Mouse (Mus musculus) liver, embryonic 11.5 days (tissue): ENCODE measurements around the gene Agap1. TPM values are rescaled to one million over a fixed set of nuclear protein-coding genes. Genes with fewer than 3 reads are reported as not detected.

Experiments used
- ATAC-seq: fragments of 200-750 bp; cut with Nextera tagmentation; replicated peaks from 2 replicates; pipeline ENCODE4 v1.8.0; 2017; ENCODE audit warnings: moderate number of reproducible peaks, mild to moderate bottlenecking, moderate TSS enrichment, moderate library complexity; ENCODE audit not compliant: low FRiP score
- DNase-seq: peaks from one replicate; pipeline ENCODE4 v3.0.0-alpha.2; 2017; ENCODE audit warnings: low spot score
- H3K27ac ChIP-seq: fragments of 300-500 bp; sonication (generic); 2 replicates; pipeline ENCODE4 v1.5.1; 2014; ENCODE audit warnings: mild to moderate bottlenecking, low read depth, low read length, control low read depth
- H3K27me3 ChIP-seq: fragments of 300-500 bp; sonication (generic); replicated peaks from 2 replicates; pipeline ENCODE4 v1.6.1; 2014; ENCODE audit warnings: low read length, mixed read lengths; ENCODE audit not compliant: control insufficient read depth, insufficient read depth
- H3K36me3 ChIP-seq: fragments of 300-500 bp; sonication (generic); 2 replicates; pipeline ENCODE4 v1.6.1; 2014; ENCODE audit warnings: mild to moderate bottlenecking, low read length, moderate library complexity, mixed read lengths; ENCODE audit not compliant: control insufficient read depth, insufficient read depth
- H3K4me1 ChIP-seq: fragments of 300-500 bp; sonication (generic); replicated peaks from 2 replicates; pipeline ENCODE4 v1.6.1; 2014; ENCODE audit warnings: low read length, mixed read lengths; ENCODE audit not compliant: control insufficient read depth, insufficient read depth
- H3K4me2 ChIP-seq: fragments of 300-500 bp; sonication (generic); 2 replicates; pipeline ENCODE4 v1.6.1; 2014; ENCODE audit warnings: mild to moderate bottlenecking, control low read depth, moderate library complexity
- H3K4me3 ChIP-seq: fragments of 300-500 bp; sonication (generic); 2 replicates; pipeline ENCODE4 v1.5.1; 2014; ENCODE audit warnings: low read depth, low read length, control low read depth
- H3K9ac ChIP-seq: fragments of 300-500 bp; sonication (generic); 2 replicates; pipeline ENCODE4 v1.6.1; 2014; ENCODE audit warnings: low read depth, low read length, control low read depth
- H3K9me3 ChIP-seq: fragments of 300-500 bp; sonication (generic); 2 replicates; pipeline ENCODE4 v1.6.1; 2016; ENCODE audit warnings: low read length, inconsistent platforms, mixed read lengths; ENCODE audit not compliant: control insufficient read depth
- WGBS: fragments of 180-500 bp; shearing (Covaris S2); extraction: QIAGEN DNeasy Blood & Tissue Kit; methylation state at CpG from one replicate; pipeline ENCODE4 v1.1.7; 2014; 5-methylcytosine and 5-hydroxymethylcytosine counted together
- polyA plus RNA-seq: library from polyadenylated mRNA; unstranded; fragments of >200 nt; fragmentation: Nextera tagmentation; extraction: Ambion mirVana; gene quantifications from 2 replicates; pipeline ENCODE4 v1.2.1, GENCODE M21; 2014

Gene Agap1
- polyA plus RNA-seq, 1 experiment from 2014 or later, result 4.6 TPM

DNA sequence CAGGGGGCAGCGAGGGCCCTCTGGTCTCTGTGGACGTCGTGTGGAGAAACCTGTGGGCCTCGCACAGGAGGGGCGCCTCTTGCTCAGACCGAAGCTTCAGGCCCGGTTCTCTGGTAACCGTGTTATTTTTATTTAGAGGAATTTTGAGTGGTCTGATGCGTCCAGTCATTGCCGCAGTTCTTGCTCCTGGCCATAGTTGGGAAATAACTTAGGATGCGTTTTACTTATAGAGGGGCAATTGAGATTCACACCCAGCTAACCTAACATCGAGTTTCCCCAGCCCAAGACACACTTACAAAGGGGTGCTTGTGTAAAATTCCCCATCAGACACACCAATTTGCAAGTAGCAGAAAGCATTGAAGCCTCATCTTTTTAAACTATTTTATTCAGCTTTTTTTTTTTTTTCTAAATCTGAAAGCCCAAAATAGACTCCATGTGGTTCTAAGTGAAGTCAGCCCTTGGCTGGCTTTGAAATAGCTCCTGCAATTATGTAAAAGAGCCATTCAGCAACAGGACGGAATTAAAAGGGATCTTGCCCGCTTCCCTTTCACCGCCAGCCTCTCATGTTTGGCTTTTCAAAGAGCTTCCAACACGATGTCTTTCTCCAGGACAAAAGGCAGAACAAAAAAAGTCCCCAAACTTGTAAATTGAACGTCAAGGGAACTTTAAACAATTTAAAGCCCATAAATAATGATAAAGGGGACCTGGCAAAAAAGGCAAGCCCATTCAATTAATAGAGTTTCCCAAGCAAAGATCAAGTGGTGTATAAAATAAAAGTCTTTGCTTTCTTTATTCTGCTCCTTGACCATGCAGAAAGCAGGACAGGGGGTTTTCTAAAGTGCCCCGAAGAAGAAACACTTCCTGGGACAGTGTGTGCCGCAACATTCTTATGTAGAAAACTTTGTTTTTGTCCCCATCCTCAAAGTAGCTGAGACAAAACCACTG lies 480.0 kb downstream of the Agap1 start:
- H3K9me3 ChIP-seq, result no peaks in the 10 kb centered on the region
- no peak overlapping the region for H3K27ac ChIP-seq
- DNase-seq (no peak), ATAC-seq (no peak)
- WGBS, result 21% methylated on average over 19 of the region's 19 CpGs
- H3K4me3 ChIP-seq, result no peak overlapping the region
- no peak overlapping the region for H3K4me2 ChIP-seq
- peaks cover 8% of the 10 kb centered on the region for H3K4me1 ChIP-seq
- H3K9ac ChIP-seq, result no peak overlapping the region
- H3K27me3 ChIP-seq, result peaks cover 97% of the 10 kb centered on the region
- H3K36me3 ChIP-seq, result no peaks in the 10 kb centered on the region

DNA sequence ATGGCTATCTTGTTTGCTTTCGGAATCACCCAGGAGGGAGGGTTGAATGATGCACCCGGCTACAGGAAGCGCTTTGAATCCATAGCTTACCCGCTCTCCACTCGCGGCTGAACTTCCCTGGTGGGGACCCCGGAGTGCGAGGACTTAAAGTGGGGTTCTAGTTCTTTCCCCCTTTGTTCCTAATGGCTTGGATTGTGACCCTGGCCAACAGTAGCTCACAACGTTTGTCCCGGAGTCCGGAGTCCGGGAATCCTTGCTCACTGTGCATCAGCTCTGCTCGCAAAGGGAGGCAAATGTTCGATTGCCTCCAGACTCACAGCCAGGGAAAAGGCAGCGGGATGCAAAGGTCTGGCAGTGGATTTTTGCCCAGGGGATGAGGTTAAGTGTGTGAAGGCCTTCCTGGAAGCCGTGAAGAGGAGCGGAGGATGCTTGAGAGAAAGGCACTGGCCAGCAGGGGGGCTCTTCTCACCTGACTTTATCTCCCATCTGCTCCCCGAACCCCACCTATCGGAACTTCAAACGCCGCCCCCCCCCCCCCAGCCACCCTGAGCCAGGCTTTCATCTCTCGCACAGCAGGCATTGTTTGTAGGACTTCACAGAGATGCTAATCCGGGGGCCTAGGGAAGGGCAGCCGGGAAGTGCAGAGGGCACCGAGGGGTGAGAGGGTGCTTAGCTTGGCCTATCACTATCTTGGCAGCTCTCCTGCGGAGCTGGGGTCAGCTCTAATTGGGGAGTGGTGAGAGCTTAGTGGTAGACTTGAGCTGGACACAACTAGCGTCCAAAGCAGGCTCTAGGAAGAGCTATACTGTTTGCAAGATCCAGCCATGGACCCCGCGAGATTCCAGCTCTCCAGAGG lies 481.1 kb downstream of the Agap1 start:
- H3K9me3 ChIP-seq, result no peaks in the 10 kb centered on the region
- no peak overlapping the region for H3K4me2 ChIP-seq
- DNase-seq (no peak), ATAC-seq (no peak)
- H3K27ac ChIP-seq, result no peak overlapping the region
- WGBS, result 5% methylated on average over 28 of the region's 29 CpGs
- no peak overlapping the region for H3K4me3 ChIP-seq
- no peaks in the 10 kb centered on the region for H3K36me3 ChIP-seq
- peaks cover 7% of the 10 kb centered on the region for H3K4me1 ChIP-seq
- peaks cover 96% of the 10 kb centered on the region for H3K27me3 ChIP-seq
- H3K9ac ChIP-seq, result no peak overlapping the region

DNA sequence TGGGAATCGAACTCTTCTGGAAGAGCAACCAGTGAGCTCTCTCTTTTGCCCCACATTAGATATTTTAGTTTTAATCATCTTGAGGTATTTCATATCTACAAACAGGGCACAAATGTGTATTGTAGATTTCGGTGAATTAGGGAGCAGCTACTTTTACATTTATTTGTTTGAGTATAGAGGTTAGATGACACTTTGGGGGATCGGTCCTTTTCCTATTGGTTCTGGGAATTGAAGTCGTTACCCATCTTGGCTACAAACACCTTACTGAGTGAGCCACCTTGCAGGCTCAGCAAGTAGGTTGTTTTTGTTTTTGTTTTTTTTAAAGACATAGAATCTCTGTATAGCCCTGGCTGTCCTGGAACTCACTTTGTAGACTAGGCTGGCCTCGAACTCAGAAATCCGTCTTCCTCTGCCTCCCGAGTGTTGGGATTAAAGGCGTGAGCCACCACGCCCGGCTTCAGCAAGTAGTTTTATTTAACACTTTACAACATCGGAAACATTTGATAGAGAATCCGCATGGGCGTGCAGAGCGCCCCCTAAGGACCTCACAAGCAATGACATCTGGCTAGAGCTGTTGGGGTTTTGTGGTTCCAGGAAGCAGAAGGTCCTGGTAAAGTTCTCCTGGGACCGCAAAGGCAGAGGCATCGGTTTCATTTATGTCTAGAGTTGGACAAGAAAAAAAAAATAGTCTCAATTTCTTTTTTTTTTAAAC lies 484.4 kb downstream of the Agap1 start:
- 20% methylated on average over 16 of the region's 16 CpGs for WGBS
- Histone ChIP-seq H3K9me3 (no peaks in the 10 kb centered on the region), H3K36me3 (no peaks in the 10 kb centered on the region), H3K4me3 (no peak overlapping the region), H3K27ac (no peak overlapping the region), H3K4me1 (no peaks in the 10 kb centered on the region; the same call in none of the 2 replicates), H3K9ac (no peak overlapping the region), H3K27me3 (peaks cover 93% of the 10 kb centered on the region), H3K4me2 (no peak overlapping the region)
- ATAC-seq (no peak), DNase-seq (no peak)

DNA sequence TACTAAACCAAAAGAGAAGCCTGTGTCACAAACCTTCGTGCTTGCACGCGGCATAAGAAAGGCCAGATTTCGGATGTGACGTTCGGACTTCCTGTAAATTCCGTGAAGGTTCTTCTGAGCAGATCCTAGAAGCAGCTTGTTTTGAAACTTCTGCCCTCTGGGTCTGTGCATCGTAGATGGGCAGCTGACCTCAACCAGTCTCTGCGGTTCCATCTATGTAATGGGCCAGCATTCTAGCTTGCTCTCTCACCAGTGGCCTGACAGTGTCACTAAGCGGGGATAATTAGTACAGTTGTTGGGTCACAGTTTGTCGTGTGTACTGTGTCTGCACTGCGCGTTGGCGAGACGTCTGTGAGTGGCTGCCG lies 485.0 kb downstream of the Agap1 start:
- Histone ChIP-seq H3K4me3 (no peak overlapping the region), H3K27ac (no peak overlapping the region), H3K36me3 (no peaks in the 10 kb centered on the region), H3K4me2 (peak overlapping the region; percentile 13; the same call in 1 of the 2 replicates), H3K9ac (no peak overlapping the region), H3K9me3 (no peaks in the 10 kb centered on the region), H3K4me1 (no peaks in the 10 kb centered on the region; the same call in none of the 2 replicates), H3K27me3 (peaks cover 93% of the 10 kb centered on the region)
- 27% methylated on average over 16 of the region's 16 CpGs for WGBS
- no peak for DNase-seq
- ATAC-seq, result no peak

DNA sequence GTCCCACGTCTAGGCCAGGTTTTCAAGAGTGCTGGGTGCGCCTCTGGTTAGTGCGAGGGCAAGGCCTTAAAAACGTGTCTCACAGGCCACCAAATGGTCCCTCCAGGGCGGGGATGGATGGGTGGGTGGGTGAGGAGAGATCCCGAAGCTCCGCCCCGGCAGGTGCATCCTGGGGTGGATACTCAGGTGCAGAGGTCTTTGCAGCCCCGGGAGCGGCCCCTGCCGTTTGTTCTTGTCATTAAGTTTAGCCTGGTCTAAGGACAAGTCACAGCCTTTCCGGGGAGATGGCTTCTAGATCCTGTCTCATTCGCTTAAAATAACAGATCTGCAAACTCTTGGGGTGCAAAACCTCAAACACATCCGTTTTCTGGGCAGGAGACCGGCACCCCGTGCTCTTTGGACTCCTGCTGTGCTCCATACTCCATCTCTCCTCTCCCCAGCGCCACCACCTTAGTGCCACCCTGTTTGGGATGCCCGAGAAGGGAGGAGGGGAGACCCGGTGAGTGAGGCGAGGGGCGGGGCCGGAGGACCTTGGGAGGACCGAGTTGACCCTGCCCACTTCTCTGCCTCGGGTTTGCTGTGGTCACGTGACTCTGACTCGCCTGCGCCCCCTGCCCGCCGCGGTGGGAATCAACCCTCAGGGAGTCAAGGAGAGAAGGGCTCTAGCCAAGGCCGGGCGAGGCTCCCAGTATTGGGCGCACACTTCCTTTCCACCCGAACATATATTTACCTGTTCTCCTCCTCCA lies 485.5 kb downstream of the Agap1 start:
- no peak overlapping the region for H3K9ac ChIP-seq
- 5% methylated on average over 34 of the region's 34 CpGs for WGBS
- peaks cover 91% of the 10 kb centered on the region for H3K27me3 ChIP-seq
- H3K9me3 ChIP-seq, result no peaks in the 10 kb centered on the region
- no peak overlapping the region for H3K27ac ChIP-seq
- H3K36me3 ChIP-seq, result no peaks in the 10 kb centered on the region
- DNase-seq, result peak; percentile 90
- peak overlapping the region; percentile 27 for H3K4me3 ChIP-seq
- H3K4me2 ChIP-seq, result peak overlapping the region; percentile 52
- no peaks in the 10 kb centered on the region; the same call in none of the 2 replicates for H3K4me1 ChIP-seq
- ATAC-seq, result peak; percentile 72

DNA sequence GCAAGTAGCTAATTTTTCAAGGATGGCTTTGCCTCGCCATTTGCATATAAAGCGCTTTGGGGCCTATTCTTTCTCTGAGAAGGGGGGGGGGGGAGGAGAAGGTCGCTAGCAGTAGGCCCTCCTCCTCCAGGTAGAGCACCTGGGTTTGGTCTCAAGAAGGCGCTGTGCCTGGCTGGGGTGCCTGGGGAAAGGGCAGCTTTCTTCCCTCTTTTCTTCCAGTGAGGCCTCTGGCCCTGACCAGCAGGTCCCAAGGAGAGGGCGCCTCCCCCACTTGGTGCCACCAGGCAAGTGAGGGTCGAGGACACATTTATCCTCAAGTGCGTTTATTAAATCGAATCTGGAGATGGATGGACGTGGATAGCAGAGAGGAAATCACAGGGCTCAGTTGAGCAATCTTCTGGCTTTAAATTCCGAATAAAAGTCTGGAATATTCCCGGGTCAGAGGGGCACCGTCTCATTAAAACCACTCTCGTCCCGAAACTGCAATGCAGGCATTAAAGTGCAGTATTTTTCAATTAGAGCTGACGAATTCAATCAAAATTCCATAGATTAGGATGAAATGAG lies 486.4 kb downstream of the Agap1 start:
- Histone ChIP-seq H3K4me1 (no peaks in the 10 kb centered on the region; the same call in none of the 2 replicates), H3K9me3 (no peaks in the 10 kb centered on the region), H3K27me3 (peaks cover 86% of the 10 kb centered on the region), H3K27ac (no peak overlapping the region), H3K4me2 (no peak overlapping the region; the same call in 1 of the 2 replicates), H3K4me3 (no peak overlapping the region), H3K9ac (no peak overlapping the region), H3K36me3 (no peaks in the 10 kb centered on the region)
- ATAC-seq (no peak), DNase-seq (no peak)
- WGBS, result 20% methylated on average over 15 of the region's 15 CpGs

DNA sequence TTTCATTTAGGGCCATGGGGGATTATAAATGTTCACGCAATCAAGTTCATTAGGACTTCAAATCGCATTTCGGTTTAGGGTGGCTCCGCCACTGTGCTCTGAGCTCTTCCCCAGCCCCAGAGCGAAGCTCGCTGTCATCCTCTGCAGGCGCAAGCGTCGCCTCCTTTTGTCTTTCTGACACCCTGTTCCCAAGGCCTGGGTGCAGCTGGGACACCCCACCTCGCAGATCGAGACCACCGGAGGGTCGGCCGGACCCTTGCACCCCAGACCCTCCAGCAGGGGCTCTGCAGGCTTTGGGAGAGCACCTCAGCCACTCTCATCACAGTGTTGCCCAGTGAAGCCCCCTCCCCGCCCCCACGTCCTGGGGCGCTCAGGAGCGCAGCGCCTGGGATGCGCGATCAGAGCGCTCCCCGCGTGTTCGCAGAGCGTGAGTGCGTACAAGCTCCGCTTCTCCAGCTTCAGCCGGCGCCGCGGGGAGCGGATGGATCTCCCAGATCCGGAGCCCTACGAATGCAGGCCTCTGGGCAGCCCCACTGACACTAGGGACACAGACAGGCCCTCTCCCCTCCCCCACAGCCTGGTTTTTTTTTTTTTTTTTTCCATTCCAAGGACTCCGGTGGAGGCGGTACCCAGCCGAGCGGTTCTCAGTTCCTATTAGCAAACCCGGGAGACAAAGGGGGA lies 487.2 kb downstream of the Agap1 start:
- no peak for ATAC-seq
- DNase-seq, result no peak

More for the DNA sequence above, 487.2 kb downstream of the Agap1 start:
- Histone ChIP-seq H3K9ac (no peak overlapping the region; the same call in 1 of the 2 replicates), H3K4me2 (peak overlapping the region; percentile 64), H3K27ac (no peak overlapping the region), H3K36me3 (no peaks in the 10 kb centered on the region), H3K9me3 (no peaks in the 10 kb centered on the region), H3K27me3 (peaks cover 80% of the 10 kb centered on the region), H3K4me3 (peak overlapping the region; percentile 33), H3K4me1 (no peaks in the 10 kb centered on the region; the same call in none of the 2 replicates)
- under 1% methylated on average over 40 of the region's 40 CpGs for WGBS
